Mouse (Mus musculus) right cerebral cortex, postnatal 14 days (tissue): ENCODE measurements around the gene Cdk19.

Experiments
- DNase-seq: peaks from one replicate; pipeline ENCODE4 v3.0.0; 2022

The Cdk19 gene

GRCm38 (mm10) chr10:40339351-40339964 is at the start of gene Cdk19:
Cdk19 (plus strand) TSS chr10:40339564.
- no peak for DNase-seq

GRCm38 (mm10) chr10:40292640-40293039 is 46.7 kb upstream of the Cdk19 start:
- DNase-seq = no peak

- DNase-seq = peak; percentile 84
Observed at GRCm38 (mm10) chr10:40300648-40301171, 38.7 kb upstream of the Cdk19 start.

GRCm38 (mm10) chr10:40301181-40302075 is 37.9 kb upstream of the Cdk19 start:
- peak; percentile 37 for DNase-seq

- DNase-seq = peak; percentile 100
Observed at GRCm38 (mm10) chr10:40302140-40302985, 37.0 kb upstream of the Cdk19 start, which contains the start of gene Amd1. Amd1 (minus strand) TSS chr10:40302186.

- no peak for DNase-seq
Observed at GRCm38 (mm10) chr10:40305989-40306388, 33.4 kb upstream of the Cdk19 start.

GRCm38 (mm10) chr10:40307826-40308583 is 31.4 kb upstream of the Cdk19 start:
- no peak for DNase-seq

- no peak for DNase-seq
Observed at GRCm38 (mm10) chr10:40309884-40310635, 29.3 kb upstream of the Cdk19 start.

GRCm38 (mm10) chr10:40312781-40313180 is 26.6 kb upstream of the Cdk19 start:
- DNase-seq = no peak

GRCm38 (mm10) chr10:40316841-40317585 is 22.4 kb upstream of the Cdk19 start:
- no peak for DNase-seq

GRCm38 (mm10) chr10:40320306-40320705 is 19.1 kb upstream of the Cdk19 start:
- no peak for DNase-seq

GRCm38 (mm10) chr10:40328004-40328551 is 11.3 kb upstream of the Cdk19 start:
- DNase-seq = no peak

GRCm38 (mm10) chr10:40330262-40330661 is 9.1 kb upstream of the Cdk19 start:
- no peak for DNase-seq

GRCm38 (mm10) chr10:40332864-40333263 is 6.5 kb upstream of the Cdk19 start:
- DNase-seq = no peak

- no peak for DNase-seq
Observed at GRCm38 (mm10) chr10:40342036-40342435, 2.7 kb downstream of the Cdk19 start.

GRCm38 (mm10) chr10:40346776-40347403 is 7.5 kb downstream of the Cdk19 start:
- DNase-seq = no peak

GRCm38 (mm10) chr10:40347461-40347954 is 8.1 kb downstream of the Cdk19 start:
- no peak for DNase-seq

- peak; percentile 93 for DNase-seq
Observed at GRCm38 (mm10) chr10:40348566-40349536, 9.5 kb downstream of the Cdk19 start.
